Mouse (Mus musculus) induced T-regulatory cell, adult 2 months (primary cell): ENCODE results near the gene Sema6b.

Source experiments
- DNase-seq: peaks from one replicate; pipeline ENCODE4 v3.0.0-alpha.2; 2012; ENCODE audit warnings: low read depth

Gene Sema6b

GRCm38 (mm10) chr17:56139858-56140595 lies at the start of gene Sema6b:
Gene Sema6b (minus strand): TSS chr17:56140343.
- DNase-seq: peak; percentile 64

GRCm38 (mm10) chr17:56185281-56186141 lies 45.4 kb upstream of the Sema6b start:
- no peak for DNase-seq

GRCm38 (mm10) chr17:56183658-56184103 lies 43.5 kb upstream of the Sema6b start, which contains the start of gene Mydgf:
Gene Mydgf (minus strand): TSS chr17:56183920.
- DNase-seq: peak; percentile 97

DNA sequence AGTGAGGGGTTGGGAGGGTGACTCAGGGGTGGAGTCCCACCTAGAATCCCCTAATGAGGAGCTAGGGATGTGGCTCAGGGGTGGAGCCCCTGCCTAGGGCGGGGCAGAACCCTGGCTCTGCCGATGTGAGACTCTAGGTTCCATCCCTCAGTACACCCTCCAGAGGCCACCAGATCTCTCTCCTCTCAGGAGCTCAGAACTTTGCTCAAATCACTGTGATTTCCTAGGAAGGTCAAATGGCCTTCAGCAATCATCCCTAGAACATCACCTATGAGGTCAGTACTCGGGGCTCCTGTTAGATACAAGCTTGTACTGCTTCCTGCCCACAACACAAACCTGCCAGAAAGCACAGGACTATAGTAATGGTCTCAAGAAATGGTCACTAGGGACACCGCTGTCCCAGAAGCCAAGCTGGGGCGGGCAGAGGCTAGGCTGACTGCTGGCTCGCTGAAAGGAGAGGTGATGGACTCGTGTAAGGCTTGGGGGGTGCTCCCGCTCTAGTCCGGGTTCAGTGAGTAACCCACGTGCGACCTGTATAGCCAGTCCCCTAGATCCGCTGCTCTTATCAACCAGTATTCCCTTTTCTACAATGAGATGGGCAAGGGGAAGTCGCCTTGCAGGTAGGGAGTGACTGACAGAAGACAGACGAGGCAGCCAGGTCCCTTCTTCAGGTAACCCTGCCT lies 43.0 kb upstream of the Sema6b start:
- peak; percentile 48 for DNase-seq

- DNase-seq: no peak
These were observed 35.3 kb upstream of the Sema6b start for GRCm38 (mm10) chr17:56175416-56175815.

- DNase-seq: no peak
These were observed 33.4 kb upstream of the Sema6b start for GRCm38 (mm10) chr17:56173401-56174046.

DNA sequence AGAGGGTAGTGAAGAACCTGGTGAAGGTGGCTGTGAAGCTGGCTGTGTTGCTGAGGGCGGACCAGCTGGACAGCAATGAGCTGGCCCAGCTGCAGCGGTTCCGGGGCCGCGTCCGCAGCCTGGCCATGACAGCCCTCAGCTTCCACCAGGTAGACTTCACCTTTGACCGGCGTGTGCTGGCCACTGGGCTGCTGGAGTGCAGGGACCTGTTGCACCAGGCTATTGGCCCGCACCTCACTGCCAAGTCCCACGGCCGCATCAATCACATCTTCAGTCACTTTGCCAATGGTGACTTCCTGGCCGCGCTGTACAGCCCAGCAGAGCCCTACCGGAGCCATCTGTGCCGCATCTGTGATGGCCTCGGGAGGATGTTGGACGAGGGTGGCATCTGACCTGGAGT lies 31.7 kb upstream of the Sema6b start:
- DNase-seq: no peak

- DNase-seq: no peak
These were observed 31.3 kb upstream of the Sema6b start for GRCm38 (mm10) chr17:56171456-56171855.

- DNase-seq: no peak
These were observed 30.5 kb upstream of the Sema6b start for GRCm38 (mm10) chr17:56170636-56171035.

GRCm38 (mm10) chr17:56169830-56170229 lies 29.7 kb upstream of the Sema6b start:
- peak; percentile 53 for DNase-seq

DNA sequence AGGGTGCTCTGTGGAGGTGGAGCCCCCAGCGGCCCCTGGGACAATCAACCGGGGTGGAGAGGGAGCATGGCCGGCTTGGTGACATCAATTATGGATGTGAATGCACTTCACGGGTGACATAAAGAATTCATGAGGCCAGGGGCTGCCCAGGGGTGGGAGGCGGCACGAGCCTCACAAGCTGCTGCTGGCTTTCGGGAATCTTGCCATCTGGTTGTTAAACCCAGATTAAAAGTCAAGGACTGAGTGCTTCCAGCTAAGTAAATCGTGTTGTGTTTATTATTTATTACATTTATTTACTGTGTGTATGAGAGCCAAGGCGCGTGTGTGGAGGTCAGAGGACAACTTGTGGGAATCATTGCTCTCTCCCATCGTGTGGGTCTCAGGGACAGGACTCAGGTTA lies 25.5 kb upstream of the Sema6b start:
- DNase-seq: no peak

- DNase-seq: no peak
These were observed 24.4 kb upstream of the Sema6b start for GRCm38 (mm10) chr17:56164510-56164909.

DNA sequence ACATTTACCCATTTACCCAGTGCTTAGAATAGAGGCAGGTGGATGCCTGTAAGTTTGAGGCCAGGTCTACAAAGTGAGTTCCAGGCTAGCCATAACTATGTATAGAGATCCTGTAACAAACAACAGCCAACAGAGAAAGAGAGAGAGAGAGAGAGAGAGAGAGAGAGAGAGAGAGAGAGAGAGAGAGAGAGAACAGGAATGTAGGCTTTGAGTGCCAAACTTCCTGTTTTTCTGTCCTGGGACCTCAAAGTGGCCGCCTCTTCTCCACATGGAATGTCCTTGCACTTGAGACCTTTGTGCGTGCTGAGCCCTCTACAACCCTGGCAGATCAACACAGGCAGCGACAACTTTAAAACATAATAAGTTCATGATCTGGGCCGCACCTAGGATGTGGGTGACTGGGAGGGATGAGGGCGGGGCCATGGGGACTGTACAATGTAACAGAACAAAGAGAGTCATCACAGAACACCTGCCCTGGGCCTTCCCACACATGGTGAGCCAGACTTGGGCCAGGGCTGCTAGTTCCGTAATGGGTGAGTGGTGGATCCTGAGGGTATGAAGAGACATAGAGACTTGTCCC lies 23.5 kb upstream of the Sema6b start:
- peak; percentile 93 for DNase-seq

GRCm38 (mm10) chr17:56162231-56162774 lies 22.2 kb upstream of the Sema6b start, which contains the start of gene Tnfaip8l1:
Gene Tnfaip8l1 (plus strand): TSS chr17:56162477.
- DNase-seq: peak; percentile 96

DNA sequence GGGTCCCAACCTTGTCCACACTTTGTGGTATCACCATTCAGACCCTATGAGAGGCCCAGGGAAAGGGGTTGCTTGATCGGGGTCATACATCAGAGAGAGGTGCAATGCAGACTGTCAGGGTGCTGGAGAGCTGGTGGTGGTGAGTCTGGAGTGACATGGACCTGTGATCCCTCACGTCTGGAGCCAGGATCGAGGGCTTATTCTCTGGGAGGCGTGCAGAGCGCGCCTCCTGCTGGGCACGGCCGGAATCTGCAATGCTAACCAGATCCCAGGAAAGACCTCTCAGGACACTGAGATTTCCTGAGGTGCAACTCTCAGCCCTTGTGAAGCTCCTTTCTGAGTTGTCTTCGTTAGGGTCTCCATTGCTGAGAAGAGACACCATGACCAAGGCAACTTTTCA lies 19.6 kb upstream of the Sema6b start:
- DNase-seq: peak; percentile 73

DNA sequence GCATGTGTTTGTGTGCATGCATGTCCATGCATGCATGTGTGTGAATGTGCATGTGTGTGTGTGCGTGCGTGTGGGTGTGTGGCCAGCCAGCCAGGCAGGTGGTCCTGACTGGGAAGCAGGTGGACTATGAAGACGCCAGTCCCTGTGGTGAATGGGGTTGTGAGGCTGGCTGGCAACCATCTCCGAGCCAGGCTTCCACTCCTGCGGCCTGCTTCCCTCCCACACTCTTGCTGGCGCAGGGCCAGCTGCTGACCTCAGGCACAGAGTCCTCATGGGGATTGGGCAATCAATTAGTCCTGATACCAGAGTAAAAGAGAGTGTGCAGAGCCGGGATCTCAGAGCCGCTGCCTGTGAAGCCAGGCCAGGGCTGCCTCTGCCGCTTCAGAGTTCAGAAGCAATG lies 13.5 kb upstream of the Sema6b start:
- DNase-seq: no peak

- no peak for DNase-seq
These were observed 9.8 kb upstream of the Sema6b start for GRCm38 (mm10) chr17:56149897-56150296.

- DNase-seq: no peak
These were observed 8.9 kb upstream of the Sema6b start for GRCm38 (mm10) chr17:56148790-56149618.

- no peak for DNase-seq
These were observed 8.1 kb upstream of the Sema6b start for GRCm38 (mm10) chr17:56148280-56148679.

DNA sequence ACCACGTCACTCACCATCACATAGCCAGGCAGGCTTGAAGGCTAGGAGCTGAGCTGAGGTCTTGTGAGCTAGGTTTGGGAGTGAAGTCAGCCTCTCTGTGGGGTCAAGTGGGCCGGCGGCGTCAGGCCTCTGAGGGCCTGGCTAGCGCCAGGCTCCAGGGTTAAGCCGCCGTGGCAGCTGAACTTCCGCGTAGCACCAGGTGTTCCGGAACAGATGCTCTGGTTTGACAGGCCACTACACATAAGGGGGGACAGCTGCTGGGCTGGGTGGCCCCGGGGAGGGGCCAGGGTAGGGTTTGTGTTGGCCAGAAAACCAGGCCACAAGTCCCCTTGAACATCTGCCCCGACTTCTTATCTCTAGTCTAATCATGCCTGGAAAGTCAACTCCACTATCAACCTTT lies 7.3 kb upstream of the Sema6b start:
- no peak for DNase-seq
